Mouse (Mus musculus) thymus, adult 2 months (tissue): ENCODE measurements around the gene Tmem115. TPM values are rescaled to one million over a fixed set of nuclear protein-coding genes. Genes with fewer than 3 reads are reported as not detected.
A peak's percentile ranks its signal among the peaks of the same experiment; 100 is the strongest.
"Not testable (repeated sequence)": the region's sequence is repeated elsewhere in the genome, so short reads cannot be mapped to it uniquely, and the experiment has no call there.

Experiments
- DNase-seq: peaks from one replicate; pipeline ENCODE4 v3.0.0; 2021
- H3K27ac ChIP-seq: fragments of 200-500 bp; 2 replicates; pipeline ENCODE4 v1.5.1; 2012; ENCODE audit warnings: low read length, control low read depth; ENCODE audit not compliant: control insufficient read depth, insufficient read depth
- H3K27me3 ChIP-seq: fragments of 200-500 bp; 2 replicates; pipeline ENCODE4 v1.6.1; 2012; ENCODE audit warnings: mild to moderate bottlenecking, low read length, moderate library complexity, mixed read lengths; ENCODE audit not compliant: control insufficient read depth, insufficient read depth
- H3K36me3 ChIP-seq: fragments of 200-500 bp; 2 replicates; pipeline ENCODE4 v1.6.1; 2012; ENCODE audit warnings: mild to moderate bottlenecking, low read length, moderate library complexity; ENCODE audit not compliant: control insufficient read depth, insufficient read depth
- H3K4me1 ChIP-seq: fragments of 200-500 bp; replicated peaks from 2 replicates; pipeline ENCODE4 v1.6.1; 2012; ENCODE audit warnings: low read length; ENCODE audit not compliant: control insufficient read depth, insufficient read depth
- H3K4me3 ChIP-seq: fragments of 200-500 bp; 2 replicates; pipeline ENCODE4 v1.5.1; 2012; ENCODE audit warnings: mild to moderate bottlenecking, low read length, control low read depth, moderate library complexity; ENCODE audit not compliant: control insufficient read depth, insufficient read depth
- CTCF ChIP-seq: fragments of 200-500 bp; IDR thresholded peaks from 2 replicates; pipeline ENCODE4 v1.5.1; 2012; ENCODE audit warnings: mild to moderate bottlenecking, control low read depth, low read length, moderate library complexity, borderline replicate concordance; ENCODE audit not compliant: control insufficient read depth, poor library complexity, insufficient read depth; ENCODE audit errors: extremely low read depth
- POLR2A ChIP-seq: fragments of 200-500 bp; IDR thresholded peaks from 2 replicates; pipeline ENCODE4 v1.6.1; 2012; ENCODE audit warnings: mild to moderate bottlenecking, low read length, control low read depth, moderate library complexity; ENCODE audit not compliant: control insufficient read depth, poor library complexity, insufficient read depth; ENCODE audit errors: extremely low read depth
- WGBS: fragments of 180-500 bp; shearing (Covaris S2); methylation state at CpG from one replicate; pipeline ENCODE4 v1.1.7; 2018; 5-methylcytosine and 5-hydroxymethylcytosine counted together
- polyA plus RNA-seq: library from polyadenylated mRNA; depleted of rRNA; stranded (reverse); fragments of >200 nt; gene quantifications from 2 replicates; pipeline ENCODE4 v1.2.3, GENCODE M21; 2012

Tmem115 gene
- polyA plus RNA-seq, 1 experiment, result 55.7 TPM

DNA sequence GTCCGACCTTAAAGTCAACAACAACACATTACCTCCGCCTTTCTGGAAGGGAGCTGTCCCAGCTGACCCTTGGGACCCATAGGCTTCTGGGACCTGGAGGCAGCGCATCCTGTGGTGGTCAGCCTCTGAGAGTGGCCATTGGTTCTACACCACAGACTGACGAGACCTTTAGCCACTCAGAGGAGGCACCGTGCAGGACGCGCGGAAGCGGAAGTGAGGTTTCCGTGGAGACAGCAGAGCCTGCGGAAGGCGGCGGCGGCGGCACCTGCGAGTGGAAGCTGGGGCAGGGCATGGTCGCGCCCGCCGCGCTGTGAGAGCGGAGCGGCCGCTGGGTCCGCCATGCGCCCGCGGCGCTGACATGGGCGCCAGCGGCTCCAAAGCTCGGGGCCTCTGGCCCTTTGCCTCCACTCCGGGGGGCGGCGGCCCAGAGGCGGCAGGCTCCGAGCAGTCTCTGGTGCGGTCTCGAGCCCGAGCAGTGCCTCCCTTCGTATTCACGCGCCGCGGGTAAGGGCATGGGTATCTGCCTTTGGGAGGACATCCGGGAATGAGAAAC, 29.4 kb downstream of the Tmem115 start, which contains the start of gene Tusc2:
TSS of gene Tusc2 (plus strand) at position 227 of the 553 bp plus-strand sequence.
- Histone ChIP-seq H3K36me3 (peaks cover 33% of the 10 kb centered on the region), H3K27me3 (no peaks in the 10 kb centered on the region), H3K4me3 (peak within 1 kb of the TSS; percentile 57), H3K4me1 (peaks cover 18% of the 10 kb centered on the region), H3K27ac (peak within 1 kb of the TSS; percentile 35; the same call in 1 of the 2 replicates)
- WGBS, result under 1% methylated on average over 46 of the region's 46 CpGs
- TF ChIP-seq POLR2A (peak; percentile 73), CTCF (peak; percentile 57; the same call in 1 of the 2 replicates)
- peak; percentile 92 for DNase-seq

DNA sequence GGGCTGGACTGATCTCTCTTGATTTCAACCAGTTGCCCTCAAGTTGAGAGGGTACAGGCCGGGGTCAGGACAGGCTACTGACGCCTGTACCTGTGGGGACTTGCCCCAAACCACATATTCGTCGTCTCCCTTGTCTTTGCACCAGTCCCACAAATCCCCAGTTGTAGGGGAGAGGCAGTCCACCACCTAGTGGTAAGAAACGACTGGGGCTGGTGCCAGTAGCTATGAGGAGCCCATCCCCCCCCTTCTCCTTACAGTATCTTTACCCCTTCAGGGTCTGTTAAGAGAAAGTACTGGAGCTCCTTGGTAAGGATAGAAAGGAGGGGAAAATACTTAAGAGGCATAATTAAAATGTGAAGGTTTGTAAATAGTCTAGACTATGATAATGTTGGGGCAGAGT, 31.8 kb downstream of the Tmem115 start:
- H3K27me3 ChIP-seq, DNase-seq, H3K4me3 ChIP-seq, H3K27ac ChIP-seq: not testable (repeated sequence)
- WGBS, result 55% methylated on average over 5 of the region's 5 CpGs
- H3K4me1 ChIP-seq, result peaks cover 34% of the 10 kb centered on the region
- H3K36me3 ChIP-seq, result peaks cover 14% of the 10 kb centered on the region

DNA sequence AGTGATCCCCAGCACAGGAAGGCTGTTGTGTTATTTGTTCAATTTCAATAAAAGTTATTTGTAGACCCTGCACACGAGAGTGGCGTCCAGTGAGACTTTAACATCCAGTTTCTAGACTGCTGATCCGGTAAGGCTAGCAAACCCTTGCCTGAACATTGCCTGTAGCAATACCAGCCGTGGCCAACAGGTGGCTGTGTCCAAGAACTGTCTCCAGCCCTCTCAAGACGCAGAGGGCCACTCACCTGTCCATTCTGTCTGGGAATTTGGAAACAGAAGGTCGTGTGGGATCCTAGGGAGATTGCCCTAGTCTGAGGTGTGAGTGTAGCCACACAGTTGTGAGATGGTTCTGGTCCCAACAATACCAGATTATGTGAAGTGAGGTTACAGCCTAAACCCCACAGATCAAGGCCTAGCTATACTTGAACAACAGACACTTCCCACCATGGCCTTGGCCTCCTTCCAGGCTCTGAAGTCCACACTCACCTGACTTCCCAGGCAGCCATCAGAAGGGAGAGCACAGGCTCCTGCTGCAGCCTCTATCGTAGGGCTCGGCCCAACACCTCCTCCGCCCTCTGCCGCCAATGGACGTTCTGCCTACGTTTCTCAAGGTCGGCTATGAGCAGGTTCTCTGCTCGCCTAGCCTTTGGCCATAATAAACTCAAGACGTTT, 32.4 kb downstream of the Tmem115 start:
- Histone ChIP-seq H3K4me1 (peaks cover 34% of the 10 kb centered on the region), H3K27ac (no peak overlapping the region), H3K36me3 (peaks cover 8% of the 10 kb centered on the region), H3K4me3 (no peak overlapping the region), H3K27me3 (no peaks in the 10 kb centered on the region)
- WGBS, result 71% methylated on average over 15 of the region's 15 CpGs
- DNase-seq, result peak; percentile 80
- TF ChIP-seq CTCF (peak; percentile 75; the same call in 1 of the 2 replicates), POLR2A (no peak)

DNA sequence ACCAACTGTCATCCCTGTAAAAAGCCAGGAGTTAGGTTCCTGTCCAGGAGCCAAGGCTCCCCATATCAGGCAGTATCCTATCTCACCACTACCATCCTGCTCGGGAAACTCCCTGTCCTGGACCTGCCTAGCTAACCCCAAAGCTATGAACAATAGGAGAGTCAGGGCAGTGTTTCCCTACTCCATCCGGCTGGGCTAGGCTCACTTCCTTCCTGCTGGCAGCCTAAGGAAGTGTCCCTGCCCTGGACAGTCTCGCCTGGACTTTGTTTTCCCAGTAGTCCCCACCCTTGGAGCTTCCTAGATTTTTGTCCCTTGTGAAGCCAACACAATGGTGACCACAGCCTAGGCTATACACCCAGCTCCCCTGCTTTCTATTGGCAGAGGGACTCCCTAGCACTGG, 33.1 kb downstream of the Tmem115 start:
- H3K27ac ChIP-seq, result no peak overlapping the region

DNA sequence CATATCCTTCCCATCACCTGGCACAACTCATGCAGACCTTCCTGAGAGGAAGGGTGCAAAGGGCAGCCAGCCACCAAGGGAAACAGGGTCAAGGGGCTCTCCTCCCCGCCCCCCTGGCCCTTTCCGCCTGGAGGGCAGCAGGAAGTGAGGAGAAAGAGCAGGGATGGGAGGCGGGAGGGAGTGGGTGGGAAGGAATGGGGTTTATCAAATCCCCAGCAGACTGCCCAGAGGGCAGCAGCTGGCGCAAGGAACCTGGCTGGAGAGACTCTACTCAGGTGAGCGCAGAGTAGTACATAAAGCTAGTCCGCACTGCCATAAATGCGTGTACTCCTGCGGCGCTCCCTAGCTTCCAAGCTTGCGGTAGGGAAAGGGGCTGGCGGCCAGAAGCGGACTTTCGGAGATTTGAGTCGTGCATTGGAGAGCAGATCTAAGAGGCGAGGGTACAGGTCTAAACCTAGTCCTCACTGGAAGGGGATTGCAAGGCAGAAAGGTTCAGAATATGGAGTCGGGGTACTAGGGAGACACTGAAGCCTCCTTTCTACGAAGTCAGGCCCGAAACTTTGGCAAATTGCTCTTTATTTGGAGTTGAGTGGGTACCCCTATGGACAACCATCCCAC, 34.1 kb downstream of the Tmem115 start, which contains the start of gene Hyal2:
TSS of gene Hyal2 (plus strand) at position 244 of the 618 bp plus-strand sequence.
- DNase-seq, result no peak
- Histone ChIP-seq H3K27me3 (no peaks in the 10 kb centered on the region), H3K4me1 (peaks cover 34% of the 10 kb centered on the region), H3K4me3 (peak within 1 kb of the TSS; percentile 85), H3K27ac (no peak within 1 kb of the TSS), H3K36me3 (no peaks in the 10 kb centered on the region; the same call in 1 of the 2 replicates)
- WGBS, result 81% methylated on average over 18 of the region's 18 CpGs
- TF ChIP-seq POLR2A (no peak), CTCF (no peak)

More for the DNA sequence above, 33.1 kb downstream of the Tmem115 start:
- Histone ChIP-seq H3K4me1 (peaks cover 34% of the 10 kb centered on the region), H3K36me3 (peaks cover 1% of the 10 kb centered on the region), H3K4me3 (no peak overlapping the region), H3K27me3 (no peaks in the 10 kb centered on the region)
- DNase-seq, result no peak
- no peak for TF ChIP-seq POLR2A
- no peak for TF ChIP-seq CTCF
- 94% methylated on average over 3 of the region's 3 CpGs for WGBS

DNA sequence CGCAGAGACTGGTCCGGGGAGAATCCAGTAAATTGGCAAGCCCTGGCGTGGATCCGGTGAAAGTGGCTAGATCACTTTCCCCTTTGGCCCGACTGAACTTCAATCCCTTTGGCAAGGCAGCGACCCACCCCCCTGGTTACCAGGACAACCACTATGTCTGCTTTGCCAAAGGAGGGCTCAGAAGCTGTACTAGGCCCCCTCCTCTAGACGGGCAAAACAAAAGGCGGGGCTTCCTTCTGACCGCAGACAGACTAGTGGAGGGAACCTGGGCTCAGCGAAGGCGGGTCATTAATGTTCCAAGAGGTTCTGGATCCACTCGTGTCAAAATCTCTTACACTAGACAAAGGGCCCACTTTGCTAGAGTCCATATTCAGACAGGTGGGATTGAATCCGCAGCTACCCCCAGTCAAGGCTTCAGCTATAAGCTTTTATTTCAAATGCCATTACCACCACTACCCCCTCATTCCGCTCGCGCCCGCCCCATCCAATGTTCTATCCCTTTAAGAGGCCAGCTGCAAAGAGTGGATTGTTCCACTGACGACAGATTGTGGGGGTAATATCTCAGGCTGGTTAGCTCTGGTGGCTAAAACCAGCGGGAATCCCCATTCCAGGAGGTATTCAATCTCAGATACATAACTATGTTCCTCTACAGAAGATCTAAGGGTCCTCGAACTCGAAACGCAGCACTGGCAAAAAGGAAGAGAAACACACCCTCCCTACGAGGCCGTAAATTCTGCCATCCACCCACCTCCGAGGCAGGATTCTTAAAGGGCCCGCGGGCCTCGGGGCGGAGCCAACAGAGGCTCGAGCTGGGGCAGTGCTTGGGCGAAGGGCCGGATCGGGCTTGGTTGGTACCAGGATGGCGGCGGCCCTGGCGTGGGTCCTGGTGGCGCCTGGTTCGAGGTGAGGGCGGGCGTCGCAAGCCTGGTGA, 34.9 kb downstream of the Tmem115 start:
- Histone ChIP-seq H3K36me3 (no peaks in the 10 kb centered on the region; the same call in 1 of the 2 replicates), H3K27me3 (no peaks in the 10 kb centered on the region), H3K4me3 (peak overlapping the region; percentile 85), H3K27ac (no peak overlapping the region), H3K4me1 (peaks cover 34% of the 10 kb centered on the region)
- TF ChIP-seq POLR2A (0 out of 2 replicates have a peak, but pooled peaks have one; percentile 4), CTCF (no peak)
- DNase-seq, result peak; percentile 81
- WGBS, result 1% methylated on average over 41 of the region's 41 CpGs
